Mouse (Mus musculus): ENCODE measurements around the gene Degs2. TPM values are rescaled to one million over a fixed set of nuclear protein-coding genes. Genes with fewer than 3 reads are reported as not detected.

Gene Degs2
- polyA plus RNA-seq, 1 experiment: 72.3 TPM

- no peak for DNase-seq (ENCODE audit: low spot score)
Measured at GRCm38 (mm10) chr12:108653358-108654335, 48.5 kb downstream of the Degs2 start.

DNA sequence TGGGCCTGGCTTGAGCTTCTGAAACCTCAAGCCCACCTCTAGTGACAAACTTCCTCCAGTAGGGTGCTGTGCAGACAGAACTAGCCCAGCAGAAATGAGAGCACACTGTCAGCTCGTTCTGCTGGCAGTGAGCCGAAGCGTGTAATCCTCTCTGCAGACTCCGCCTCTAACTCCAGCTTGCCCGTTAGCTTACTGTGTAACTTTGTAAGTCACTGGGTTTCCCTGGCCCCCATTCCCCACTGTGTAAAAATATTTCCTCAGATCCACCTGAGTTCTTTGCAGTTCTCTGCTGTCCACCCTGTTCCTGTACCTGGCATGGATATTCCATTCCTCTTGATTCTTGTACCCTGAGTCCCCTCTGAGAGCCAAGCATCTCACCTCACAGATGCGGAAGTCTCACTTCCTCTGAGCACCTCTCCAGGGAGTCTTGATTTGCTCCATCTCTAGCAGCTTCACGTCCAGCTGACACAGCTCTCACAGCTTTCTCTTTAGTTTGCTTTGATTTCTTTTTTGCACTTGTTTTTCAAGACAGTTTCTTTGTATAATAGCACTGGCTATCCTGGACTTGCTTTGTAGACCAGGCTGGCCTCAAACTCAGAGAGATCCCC, 51.0 kb downstream of the Degs2 start:
- no peak for DNase-seq (ENCODE audit: low spot score)

GRCm38 (mm10) chr12:108647784-108648183, 54.3 kb downstream of the Degs2 start:
- DNase-seq (ENCODE audit: low spot score): no peak

DNA sequence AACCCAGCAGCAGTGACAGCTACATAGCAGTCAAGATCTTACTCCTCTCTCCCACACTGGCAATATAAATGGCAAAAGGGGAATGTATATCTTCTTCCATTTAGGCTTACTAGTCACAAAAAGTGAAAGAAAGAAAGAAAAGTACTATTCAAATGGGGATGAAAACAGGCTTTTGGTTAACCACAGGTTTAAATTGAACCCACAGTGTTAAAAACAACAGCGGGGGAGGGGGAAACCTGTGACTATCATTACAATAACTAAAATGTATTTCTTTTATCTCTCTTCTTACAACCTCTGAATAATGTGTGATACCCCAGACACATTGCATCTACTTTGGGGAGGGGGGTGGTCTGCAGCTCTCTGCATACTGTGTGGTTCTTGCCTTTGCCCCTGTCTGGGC, 55.9 kb downstream of the Degs2 start:
- DNase-seq (ENCODE audit: low spot score): no peak

- no peak for DNase-seq (ENCODE audit: low spot score)
Measured at GRCm38 (mm10) chr12:108642019-108642418, 60.1 kb downstream of the Degs2 start.

- DNase-seq (ENCODE audit: low spot score): no peak
Measured at GRCm38 (mm10) chr12:108639126-108639525, 63.0 kb downstream of the Degs2 start.

GRCm38 (mm10) chr12:108637440-108637839, 64.7 kb downstream of the Degs2 start:
- no peak for DNase-seq (ENCODE audit: low spot score)

DNA sequence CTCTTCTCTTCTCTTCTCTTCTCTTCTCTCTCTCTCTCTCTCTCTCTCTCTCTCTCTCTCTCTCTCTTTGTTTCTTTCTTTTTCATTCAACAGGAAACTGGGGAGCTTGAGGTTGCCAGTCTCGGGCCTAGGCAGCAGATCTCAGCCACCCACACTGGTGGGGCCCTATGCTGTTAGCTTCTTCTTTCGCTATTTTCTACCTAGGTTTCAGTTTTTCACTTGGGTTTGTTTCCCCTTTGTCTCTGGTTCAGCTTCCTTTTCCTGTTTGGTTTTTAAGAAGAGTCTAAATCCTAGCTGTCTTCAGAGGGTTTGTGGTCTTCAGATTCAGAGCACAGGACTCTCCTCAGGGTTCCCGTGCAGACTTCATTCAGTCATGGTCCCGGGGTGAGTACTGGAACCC, 66.6 kb downstream of the Degs2 start:
- DNase-seq (ENCODE audit: low spot score): no peak

- no peak for DNase-seq (ENCODE audit: low spot score)
Measured at GRCm38 (mm10) chr12:108634031-108634430, 68.1 kb downstream of the Degs2 start.

- no peak for DNase-seq (ENCODE audit: low spot score)
Measured at GRCm38 (mm10) chr12:108632501-108632900, 69.6 kb downstream of the Degs2 start.

- no peak for DNase-seq (ENCODE audit: low spot score)
Measured at GRCm38 (mm10) chr12:108630741-108631688, 71.1 kb downstream of the Degs2 start.

DNA sequence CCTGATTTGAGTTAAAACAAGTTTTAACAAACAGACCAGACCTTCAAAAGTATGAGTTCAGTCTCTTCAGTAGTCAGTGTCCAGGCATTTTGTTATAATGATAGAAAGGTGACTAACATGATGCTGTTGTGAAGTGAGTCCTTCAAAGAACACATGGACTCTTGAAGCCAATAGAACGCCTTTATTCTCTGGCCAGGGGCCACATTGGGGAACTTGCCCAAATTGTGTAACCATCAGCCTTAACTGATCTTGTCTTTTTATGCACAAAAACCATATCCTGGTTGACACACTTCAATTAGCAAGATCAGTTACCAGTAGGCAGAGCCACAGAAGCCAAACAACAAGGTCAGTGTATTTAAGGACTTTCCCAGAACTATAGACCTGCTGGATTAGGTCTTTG, 72.6 kb downstream of the Degs2 start:
- no peak for DNase-seq (ENCODE audit: low spot score)

Other genes with a start within 250 kb of the Degs2 start
- gene Evl, start 147.6 kb downstream of the Degs2 start, polyA plus RNA-seq (2012; rRNA removed): 42.4 and 43.9 TPM in 2 replicates
- 25.2 and 33.8 TPM in 2 replicates for gene Yy1, start 90.7 kb upstream of the Degs2 start, polyA plus RNA-seq (2012; rRNA removed)
- gene Slc25a29, start 133.6 kb upstream of the Degs2 start, polyA plus RNA-seq (2012; rRNA removed): 7.6 and 8.8 TPM in 2 replicates
- 8.4 and 8.8 TPM in 2 replicates for gene Slc25a47, start 133.7 kb upstream of the Degs2 start, polyA plus RNA-seq (2012; rRNA removed)
- 11.8 and 13.6 TPM in 2 replicates for gene Wdr25, start 191.3 kb upstream of the Degs2 start, polyA plus RNA-seq (2012; rRNA removed)
- gene Wars, start 191.9 kb upstream of the Degs2 start, polyA plus RNA-seq (2012; rRNA removed): 61.9 and 62.0 TPM in 2 replicates